Mouse (Mus musculus): Measurements from ENCODE around the gene Usp4. TPM values are rescaled to one million over a fixed set of nuclear protein-coding genes. Genes with fewer than 3 reads are reported as not detected.
"Not testable (repeated sequence)": the region's sequence is repeated elsewhere in the genome, so short reads cannot be mapped to it uniquely, and the experiment has no call there.

The Usp4 gene
- polyA plus RNA-seq, 1 experiment from 2014 or later, result 113 TPM

DNA sequence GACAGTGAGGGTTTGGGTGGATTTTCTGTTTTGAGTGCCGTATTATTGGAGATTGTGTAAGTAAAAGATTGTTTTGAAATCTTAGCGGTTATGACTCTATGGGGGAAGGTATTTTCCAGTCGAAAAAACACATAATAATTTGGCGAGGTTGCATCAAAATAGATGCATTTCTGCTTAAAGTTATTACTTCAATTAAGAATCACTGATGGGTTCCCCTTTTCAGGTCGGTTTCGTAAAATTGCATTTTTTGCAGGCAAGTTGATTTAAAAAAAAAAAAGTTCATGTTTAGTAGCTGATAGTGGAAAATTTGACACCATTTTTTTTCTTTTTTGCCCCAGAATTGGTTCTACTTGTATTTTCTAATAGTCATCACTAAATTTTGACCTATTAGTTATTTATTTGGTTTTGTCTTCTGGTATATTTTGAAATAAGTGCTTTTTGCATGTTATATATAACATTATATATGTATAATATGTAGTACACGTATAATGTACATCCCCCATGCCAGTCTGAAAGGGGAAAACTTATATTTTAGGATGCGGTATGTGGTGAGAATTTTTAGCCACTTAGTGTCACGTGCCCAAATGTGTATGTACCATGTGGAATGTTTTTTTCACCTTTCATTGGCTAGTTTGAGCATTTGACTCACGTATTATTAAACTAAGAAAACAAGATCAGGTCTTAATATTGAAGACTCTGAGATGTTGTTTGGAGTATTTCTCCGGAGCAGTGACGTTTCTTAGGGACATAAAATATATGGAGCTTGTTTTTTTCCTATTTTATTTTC lies 40.4 kb upstream of the Usp4 start:
- DNase-seq (peak; percentile 30), ATAC-seq (ENCODE audit: insufficient read depth) (no peak)
- peak overlapping the region; percentile 100 for H3K27ac ChIP-seq (ENCODE audit: low read depth)
- H3K4me1 ChIP-seq (ENCODE audit: insufficient read depth), result peaks cover 6% of the 10 kb centered on the region
- peak overlapping the region; percentile 96 for H3K4me3 ChIP-seq (ENCODE audit: low read depth, low read length)
- H3K9me3 ChIP-seq (ENCODE audit: low read depth, low read length), result no peaks in the 10 kb centered on the region
- peak overlapping the region; percentile 98 for H3K9ac ChIP-seq
- peak overlapping the region; percentile 94 for H3K4me2 ChIP-seq
- H3K27me3 ChIP-seq (ENCODE audit: insufficient read depth, low read length), result no peaks in the 10 kb centered on the region
- H3K36me3 ChIP-seq (ENCODE audit: insufficient read depth), result peaks cover 19% of the 10 kb centered on the region
- 6% methylated on average over 12 of the region's 12 CpGs for WGBS
- no peak for TF ChIP-seq CTCF (IDR thresholded peaks at IDR 0.05; ENCODE audit: low read depth)

DNA sequence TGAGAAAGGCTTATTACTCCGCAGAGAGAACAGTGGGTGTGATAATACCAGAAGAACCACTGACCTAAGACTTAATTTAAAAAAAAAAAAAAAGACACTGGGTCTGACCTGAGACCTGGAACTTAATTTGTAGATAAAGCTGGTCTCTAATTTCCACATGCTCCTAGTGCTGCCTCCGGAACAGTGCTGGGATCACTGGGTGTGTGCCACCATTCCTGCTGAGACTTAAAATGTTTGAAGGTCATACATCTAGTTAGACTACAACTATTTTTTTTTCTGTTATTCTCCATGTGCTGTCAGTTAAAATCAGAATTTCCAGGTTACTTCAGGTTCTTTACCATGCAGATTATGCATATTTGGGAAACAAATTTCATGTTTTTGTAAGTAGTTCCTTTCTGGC lies 39.5 kb upstream of the Usp4 start:
- H3K27me3 ChIP-seq (ENCODE audit: insufficient read depth, low read length), result no peaks in the 10 kb centered on the region
- TF ChIP-seq CTCF (IDR thresholded peaks at IDR 0.05; ENCODE audit: low read depth), result no peak
- 47% methylated on average over 2 of the region's 2 CpGs for WGBS
- no peaks in the 10 kb centered on the region for H3K9me3 ChIP-seq (ENCODE audit: low read depth, low read length)
- peak overlapping the region; percentile 49 for H3K9ac ChIP-seq
- ATAC-seq (ENCODE audit: insufficient read depth), result no peak
- H3K4me2 ChIP-seq, result peak overlapping the region; percentile 94
- peaks cover 6% of the 10 kb centered on the region for H3K4me1 ChIP-seq (ENCODE audit: insufficient read depth)
- no peak for DNase-seq
- H3K4me3 ChIP-seq (ENCODE audit: low read depth, low read length), result peak overlapping the region; percentile 96
- H3K36me3 ChIP-seq (ENCODE audit: insufficient read depth), result peaks cover 13% of the 10 kb centered on the region
- H3K27ac ChIP-seq (ENCODE audit: low read depth), result no peak overlapping the region

DNA sequence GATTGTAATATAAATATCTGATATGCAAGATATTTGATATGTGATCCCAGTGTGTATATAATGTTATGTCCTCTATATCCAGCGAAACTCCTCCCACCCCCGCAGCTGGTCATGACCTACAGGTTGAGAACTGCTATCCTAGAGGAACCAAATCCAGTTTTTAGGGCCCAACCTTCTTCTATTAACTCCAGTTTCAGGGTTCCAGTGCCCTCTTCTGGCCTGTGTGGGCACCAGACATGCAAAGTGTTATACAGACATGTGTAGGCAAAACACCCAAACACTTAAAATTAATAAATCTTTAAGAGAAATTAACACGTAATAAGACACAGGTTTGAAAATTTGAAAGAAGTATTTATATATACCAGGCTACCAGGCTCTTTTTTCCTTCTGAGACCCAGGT lies 30.1 kb upstream of the Usp4 start:
- ATAC-seq (ENCODE audit: insufficient read depth), result no peak
- WGBS, result 91% methylated on average over 3 of the region's 3 CpGs
- Histone ChIP-seq H3K4me1 (ENCODE audit: insufficient read depth) (no peaks in the 10 kb centered on the region), H3K27me3 (ENCODE audit: insufficient read depth, low read length) (no peaks in the 10 kb centered on the region), H3K27ac (ENCODE audit: low read depth) (no peak overlapping the region), H3K9me3 (ENCODE audit: low read depth, low read length) (no peaks in the 10 kb centered on the region), H3K4me2 (no peak overlapping the region), H3K4me3 (ENCODE audit: low read depth, low read length) (no peak overlapping the region), H3K9ac (no peak overlapping the region), H3K36me3 (ENCODE audit: insufficient read depth) (peaks cover 38% of the 10 kb centered on the region)
- peak; percentile 33 for TF ChIP-seq CTCF (IDR thresholded peaks at IDR 0.05; ENCODE audit: low read depth)
- DNase-seq, result no peak

DNA sequence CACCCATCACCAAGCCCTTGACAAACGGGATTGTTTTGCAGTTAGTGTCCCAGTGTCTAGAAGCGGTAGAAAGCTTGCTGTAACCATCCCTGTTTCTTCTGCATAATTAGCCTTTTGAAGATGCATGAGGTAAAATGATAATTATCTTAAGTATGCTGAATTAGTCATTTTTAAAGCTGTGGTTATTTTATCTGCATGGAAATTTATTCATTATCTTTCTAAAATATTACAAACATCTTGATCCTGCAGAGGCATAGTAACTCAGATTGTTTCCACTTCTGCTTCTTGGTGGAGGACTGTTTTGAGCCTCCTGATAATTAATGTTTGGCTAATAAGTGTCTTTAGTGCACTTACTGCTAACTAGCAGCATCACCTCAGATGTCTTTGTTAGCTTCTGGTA lies 29.2 kb upstream of the Usp4 start:
- no peak overlapping the region for H3K4me2 ChIP-seq
- no peak overlapping the region for H3K27ac ChIP-seq (ENCODE audit: low read depth)
- no peaks in the 10 kb centered on the region for H3K9me3 ChIP-seq (ENCODE audit: low read depth, low read length)
- no peaks in the 10 kb centered on the region for H3K4me1 ChIP-seq (ENCODE audit: insufficient read depth)
- DNase-seq (no peak), ATAC-seq (ENCODE audit: insufficient read depth) (no peak)
- H3K9ac ChIP-seq, result no peak overlapping the region
- no peaks in the 10 kb centered on the region for H3K27me3 ChIP-seq (ENCODE audit: insufficient read depth, low read length)
- H3K4me3 ChIP-seq (ENCODE audit: low read depth, low read length), result no peak overlapping the region
- H3K36me3 ChIP-seq (ENCODE audit: insufficient read depth), result peaks cover 38% of the 10 kb centered on the region
- WGBS, result 87% methylated on average over 2 of the region's 2 CpGs
- no peak for TF ChIP-seq CTCF (IDR thresholded peaks at IDR 0.05; ENCODE audit: low read depth)

- not testable (repeated sequence) for H3K9ac ChIP-seq; H3K9me3 ChIP-seq (ENCODE audit: low read depth, low read length); H3K27ac ChIP-seq (ENCODE audit: low read depth); H3K4me3 ChIP-seq (ENCODE audit: low read depth, low read length); DNase-seq; H3K4me2 ChIP-seq; H3K27me3 ChIP-seq (ENCODE audit: insufficient read depth, low read length); H3K4me1 ChIP-seq (ENCODE audit: insufficient read depth); ATAC-seq (ENCODE audit: insufficient read depth)
- H3K36me3 ChIP-seq (ENCODE audit: insufficient read depth), result peaks cover 32% of the 10 kb centered on the region
- 0 out of 2 replicates have a peak, but pooled peaks have one; percentile 7 for TF ChIP-seq CTCF (IDR thresholded peaks at IDR 0.05; ENCODE audit: low read depth)
- 91% methylated on average over 7 of the region's 7 CpGs for WGBS
These were observed 25.6 kb upstream of the Usp4 start for GRCm38 (mm10) chr9:108322054-108322453.

GRCm38 (mm10) chr9:108324784-108325183 lies 22.9 kb upstream of the Usp4 start:
- DNase-seq (no peak), ATAC-seq (ENCODE audit: insufficient read depth) (no peak)
- 86% methylated on average over 1 of the region's 1 CpGs for WGBS
- no peak overlapping the region for H3K4me2 ChIP-seq
- H3K9ac ChIP-seq, result no peak overlapping the region
- H3K36me3 ChIP-seq (ENCODE audit: insufficient read depth), result peaks cover 45% of the 10 kb centered on the region
- H3K27ac ChIP-seq (ENCODE audit: low read depth), result no peak overlapping the region
- H3K27me3 ChIP-seq (ENCODE audit: insufficient read depth, low read length), result no peaks in the 10 kb centered on the region
- no peak overlapping the region for H3K4me3 ChIP-seq (ENCODE audit: low read depth, low read length)
- H3K4me1 ChIP-seq (ENCODE audit: insufficient read depth), result no peaks in the 10 kb centered on the region
- H3K9me3 ChIP-seq (ENCODE audit: low read depth, low read length), result no peaks in the 10 kb centered on the region
- TF ChIP-seq CTCF (IDR thresholded peaks at IDR 0.05; ENCODE audit: low read depth), result no peak

- no peak overlapping the region for H3K9ac ChIP-seq
- no peak overlapping the region for H3K4me3 ChIP-seq (ENCODE audit: low read depth, low read length)
- H3K36me3 ChIP-seq (ENCODE audit: insufficient read depth), result peaks cover 49% of the 10 kb centered on the region
- H3K9me3 ChIP-seq (ENCODE audit: low read depth, low read length), result no peaks in the 10 kb centered on the region
- ATAC-seq (ENCODE audit: insufficient read depth), result no peak
- H3K27me3 ChIP-seq (ENCODE audit: insufficient read depth, low read length), result no peaks in the 10 kb centered on the region
- H3K27ac ChIP-seq (ENCODE audit: low read depth), result no peak overlapping the region
- H3K4me2 ChIP-seq, result no peak overlapping the region
- no peak for TF ChIP-seq CTCF (IDR thresholded peaks at IDR 0.05; ENCODE audit: low read depth)
- DNase-seq, result no peak
- 97% methylated on average over 2 of the region's 2 CpGs for WGBS
- no peaks in the 10 kb centered on the region for H3K4me1 ChIP-seq (ENCODE audit: insufficient read depth)
These were observed 21.8 kb upstream of the Usp4 start for GRCm38 (mm10) chr9:108325811-108326210.
